Mouse (Mus musculus): Measurements from ENCODE around the gene Dusp8.
A peak's percentile ranks its signal among the peaks of the same experiment; 100 is the strongest.

Dusp8 gene

GRCm38 (mm10) chr7:142084820-142085219 lies 10.8 kb downstream of the Dusp8 start:
- DNase-seq, result peak; percentile 81

DNA sequence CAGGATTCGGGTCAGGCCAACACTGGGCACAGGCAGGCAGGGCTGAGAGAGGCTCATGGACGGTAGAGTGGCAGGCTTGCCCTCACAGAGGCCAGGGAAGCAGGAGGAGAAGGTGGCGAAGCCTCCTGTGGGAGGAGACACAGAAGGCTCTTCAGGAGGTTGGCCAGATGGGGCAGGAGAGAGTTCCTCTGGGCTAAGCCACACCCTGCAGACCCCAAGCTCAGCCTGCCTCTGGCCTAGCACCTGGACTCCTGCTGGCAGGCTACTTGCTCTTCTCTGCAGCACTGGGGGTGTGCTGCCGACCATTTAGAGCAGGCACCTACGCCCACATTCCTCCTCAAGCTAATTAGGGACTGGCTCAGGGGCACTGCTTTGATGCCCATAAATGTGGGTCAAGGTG lies 11.2 kb downstream of the Dusp8 start:
- no peak for DNase-seq

DNA sequence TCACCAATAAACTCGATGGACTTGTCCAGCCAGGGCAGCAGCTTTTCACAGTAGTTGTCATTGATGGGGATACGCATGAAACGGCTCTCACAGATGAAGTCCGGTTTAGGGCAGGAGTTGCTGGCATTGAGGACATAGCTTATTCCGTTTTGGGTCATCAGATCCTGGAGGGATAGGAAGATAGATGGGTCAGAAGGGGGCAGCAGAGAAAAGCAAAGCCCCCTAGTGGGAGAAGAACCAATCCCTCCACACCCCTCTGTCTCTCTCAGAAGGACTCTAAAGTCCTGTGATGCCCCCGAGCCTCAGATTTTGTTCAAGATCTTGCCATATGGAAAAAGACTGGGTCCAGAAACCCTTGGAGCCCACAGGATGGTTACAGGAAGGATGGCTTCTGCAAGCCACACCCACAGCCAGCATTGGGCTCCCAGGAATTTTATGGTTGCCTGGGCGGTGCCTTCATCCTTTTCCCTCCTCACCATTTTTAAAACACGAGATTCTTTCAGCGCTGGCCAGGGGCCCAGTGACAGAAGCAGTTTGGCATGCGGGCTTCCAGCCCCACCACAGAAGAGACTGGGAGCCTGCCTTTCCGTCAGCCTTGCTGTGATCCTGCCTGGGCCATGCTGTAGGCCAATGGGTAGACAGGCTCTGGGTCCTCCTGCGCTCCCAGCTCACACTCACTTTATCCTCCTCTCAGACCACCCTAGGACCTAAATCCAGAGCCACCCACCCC lies 11.9 kb downstream of the Dusp8 start:
- DNase-seq, result peak; percentile 46

- DNase-seq, result no peak
Observed at GRCm38 (mm10) chr7:142082607-142083006, 13.0 kb downstream of the Dusp8 start.

DNA sequence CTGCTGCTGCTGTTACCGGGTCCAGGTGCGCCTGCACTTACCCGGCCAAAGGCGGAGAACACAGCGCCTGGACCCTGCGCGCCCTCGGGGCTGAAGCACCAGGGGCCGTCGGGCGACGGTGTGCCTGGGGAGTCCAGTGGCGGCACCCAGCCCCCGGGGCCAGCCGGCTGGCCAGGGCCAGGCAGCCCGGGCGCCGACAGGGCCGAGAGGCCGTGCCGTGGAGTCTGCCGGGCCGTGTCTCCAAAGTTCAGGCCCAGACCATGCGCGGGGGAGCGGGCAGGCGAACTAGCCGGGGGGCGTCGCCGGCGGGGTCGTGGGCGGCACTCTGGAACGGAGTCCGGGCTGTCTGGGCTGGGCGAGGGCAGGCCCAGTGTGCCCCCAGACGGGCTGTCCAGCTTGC lies 13.5 kb downstream of the Dusp8 start:
- no peak for DNase-seq

DNA sequence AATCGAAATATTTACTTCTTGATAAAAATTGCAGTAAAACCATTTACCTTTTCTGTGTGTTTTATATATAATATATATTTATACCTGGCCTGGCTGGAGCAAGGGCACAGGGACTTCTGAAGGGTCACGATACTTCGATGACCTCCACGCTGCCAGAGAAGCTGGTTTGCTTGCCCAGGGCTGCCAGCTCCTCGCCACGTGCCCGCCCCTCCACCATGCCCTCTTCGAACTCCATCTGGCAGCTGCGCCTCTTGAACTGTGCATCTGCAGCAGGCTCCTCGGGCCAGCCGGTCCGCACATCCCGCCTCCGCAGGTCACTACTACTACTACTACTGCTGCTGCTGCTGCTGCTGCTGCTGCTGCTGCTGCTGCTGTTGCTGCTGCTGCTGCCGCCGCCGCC lies 13.9 kb downstream of the Dusp8 start:
- no peak for DNase-seq

DNA sequence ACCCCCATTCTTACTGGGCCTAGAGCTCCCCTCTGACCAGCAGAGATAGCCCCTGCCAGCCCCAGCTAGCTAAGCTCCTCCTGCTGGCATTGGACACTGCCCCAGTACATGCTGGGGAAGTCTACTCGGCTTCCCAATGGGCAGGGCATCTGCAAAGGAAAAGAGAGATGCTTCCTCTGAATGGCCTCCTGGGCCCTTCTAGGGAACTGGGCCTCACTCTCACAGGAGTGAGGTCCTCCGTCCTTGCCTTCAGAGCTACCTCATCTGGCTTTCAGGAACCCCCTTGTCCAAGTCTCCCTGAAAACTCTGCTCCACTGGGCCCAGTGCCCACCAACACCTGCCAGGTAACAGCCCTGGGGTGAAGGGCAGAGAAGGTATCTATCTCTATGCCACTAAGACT lies 14.8 kb downstream of the Dusp8 start:
- DNase-seq, result no peak

DNA sequence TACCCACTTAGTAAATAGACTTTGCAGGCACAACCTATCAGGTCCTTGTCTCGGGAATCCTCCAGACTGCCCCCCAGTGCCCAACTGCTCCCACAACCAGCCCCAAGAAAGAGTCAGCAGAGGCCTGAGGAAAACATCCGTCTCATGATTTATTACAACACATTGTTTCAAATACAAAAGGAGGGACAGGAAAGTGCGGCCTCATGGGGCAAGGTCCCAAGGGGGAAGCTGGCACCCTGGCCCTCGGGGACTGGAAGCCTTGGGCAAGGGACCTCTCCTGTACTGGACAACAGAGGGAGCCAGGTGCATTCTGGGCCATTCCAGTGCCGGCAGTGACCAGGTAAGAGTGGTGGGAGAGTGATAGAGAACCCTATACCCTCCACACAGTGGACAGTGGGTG lies 16.3 kb downstream of the Dusp8 start:
- no peak for DNase-seq

DNA sequence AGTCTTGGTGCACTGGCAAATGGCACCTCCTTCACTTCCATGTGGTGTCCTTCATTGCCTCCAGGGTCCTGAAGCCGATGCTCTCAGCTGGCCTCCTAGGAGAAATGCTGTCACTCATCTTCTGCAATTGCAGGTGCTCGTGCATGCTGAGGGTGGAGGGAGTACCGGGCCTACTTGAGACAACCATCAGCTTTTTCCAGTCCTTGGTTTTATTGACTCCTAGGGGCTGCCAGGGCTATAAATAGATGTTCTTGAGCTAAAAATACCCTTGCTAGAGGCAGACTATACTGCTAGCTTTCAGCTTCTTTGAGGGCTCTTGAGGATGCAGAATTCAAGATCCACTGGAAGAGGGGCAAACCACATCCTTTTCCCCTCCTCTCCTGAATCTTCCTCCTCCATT lies 18.5 kb downstream of the Dusp8 start:
- DNase-seq, result no peak

GRCm38 (mm10) chr7:142074146-142074886 lies 21.3 kb downstream of the Dusp8 start:
- no peak for DNase-seq

- DNase-seq, result no peak
Observed at GRCm38 (mm10) chr7:142071717-142072116, 23.9 kb downstream of the Dusp8 start.

GRCm38 (mm10) chr7:142071212-142071578 lies 24.4 kb downstream of the Dusp8 start:
- no peak for DNase-seq

- peak; percentile 84 for DNase-seq
Observed at GRCm38 (mm10) chr7:142070458-142071211, 25.0 kb downstream of the Dusp8 start.

- no peak for DNase-seq
Observed at GRCm38 (mm10) chr7:142068429-142068828, 27.2 kb downstream of the Dusp8 start.

DNA sequence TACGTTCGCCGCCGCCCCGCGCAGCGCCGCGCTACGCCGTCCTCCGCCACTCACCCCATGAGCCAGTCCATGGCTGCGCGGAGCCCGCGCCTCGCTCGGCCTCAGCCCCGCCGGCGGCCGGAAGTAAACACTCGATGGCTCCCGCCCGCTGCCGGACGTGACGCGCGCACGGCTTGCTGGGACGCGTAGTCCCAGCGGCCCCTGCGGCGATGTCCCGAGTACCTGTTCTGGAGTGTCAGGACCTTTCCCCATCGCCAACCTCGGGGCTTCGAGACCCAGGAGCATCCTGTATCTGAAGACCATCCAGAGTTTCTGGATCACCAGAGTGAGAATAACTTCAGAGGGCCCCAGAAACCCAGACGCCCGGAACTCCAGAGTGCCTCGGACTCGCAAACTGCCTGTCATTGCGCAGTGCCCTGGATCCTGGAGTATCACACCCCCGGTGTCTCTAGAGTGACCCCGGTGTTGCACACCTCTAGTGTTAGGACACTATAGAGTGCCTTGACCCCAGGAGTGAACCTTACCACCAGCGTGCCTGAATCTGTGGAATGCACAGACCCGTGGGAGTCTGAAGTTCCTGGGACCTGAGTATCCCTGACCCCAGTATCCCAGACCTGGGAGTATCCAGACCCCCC lies 34.6 kb downstream of the Dusp8 start, which contains the start of gene Mob2:
Gene Mob2, minus strand, starts transcription at position 135 of the 635 bp plus-strand sequence.
- DNase-seq, result peak; percentile 94

GRCm38 (mm10) chr7:142060185-142060930 lies 35.3 kb downstream of the Dusp8 start:
- DNase-seq, result no peak

DNA sequence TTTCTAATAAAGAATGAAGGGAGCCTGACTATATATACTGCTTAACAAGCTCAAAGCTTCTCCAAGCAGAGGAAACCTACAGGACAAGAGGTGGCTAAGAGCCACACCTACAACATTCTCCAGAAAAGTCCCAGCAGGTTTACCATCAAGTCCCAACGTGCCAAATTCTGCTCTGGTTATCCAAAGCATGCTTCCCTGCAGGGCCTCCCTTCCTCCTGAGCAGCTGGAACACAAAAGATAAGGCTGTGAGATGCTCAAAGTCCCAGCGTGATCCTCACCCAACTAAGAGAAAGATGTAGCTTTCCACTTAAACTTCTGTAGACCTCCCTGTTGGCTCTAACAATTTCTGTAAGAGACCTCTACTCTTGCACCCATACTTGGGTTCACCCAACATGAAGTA lies 36.6 kb downstream of the Dusp8 start:
- no peak for DNase-seq

DNA sequence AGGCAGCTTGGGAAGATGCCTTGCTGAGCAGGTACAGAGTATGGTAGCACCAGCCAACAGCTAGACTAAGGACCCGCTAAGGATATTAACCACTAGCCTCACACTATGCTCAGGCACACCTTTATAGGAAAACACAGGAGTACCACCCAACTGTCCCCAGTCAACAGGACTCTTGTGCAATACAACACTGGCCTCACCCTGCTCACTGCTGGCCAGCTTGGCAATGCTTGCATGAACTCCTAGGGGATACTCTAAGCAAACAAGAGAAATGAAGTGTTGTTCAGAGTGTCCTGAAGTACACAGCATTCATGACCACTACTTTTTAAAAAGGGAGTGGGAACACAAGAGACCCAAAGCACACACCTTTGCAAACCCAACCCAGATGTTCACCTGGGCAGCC lies 38.5 kb downstream of the Dusp8 start:
- no peak for DNase-seq

DNA sequence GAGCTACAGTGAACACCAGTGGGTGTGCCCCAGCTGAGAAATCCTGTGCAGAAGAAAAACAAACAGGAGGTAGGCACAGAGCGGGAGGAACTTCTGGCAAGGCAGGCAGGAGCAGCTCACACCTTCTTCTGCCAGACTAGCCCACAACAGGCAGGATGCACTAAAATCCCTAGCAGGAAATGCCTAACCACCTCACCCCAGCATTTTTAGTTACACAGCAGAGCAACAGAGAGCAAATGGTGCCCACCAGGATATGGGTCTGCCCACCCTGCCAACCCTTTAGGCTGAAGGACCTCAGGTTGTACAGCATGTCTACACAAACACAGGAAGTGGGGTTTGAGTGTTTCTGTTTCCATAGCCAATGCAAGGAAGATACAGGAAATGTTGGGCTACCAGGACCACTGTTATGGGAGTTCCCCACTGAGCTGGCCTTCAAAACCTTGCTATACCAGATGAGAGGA lies 39.0 kb downstream of the Dusp8 start:
- no peak for DNase-seq

DNA sequence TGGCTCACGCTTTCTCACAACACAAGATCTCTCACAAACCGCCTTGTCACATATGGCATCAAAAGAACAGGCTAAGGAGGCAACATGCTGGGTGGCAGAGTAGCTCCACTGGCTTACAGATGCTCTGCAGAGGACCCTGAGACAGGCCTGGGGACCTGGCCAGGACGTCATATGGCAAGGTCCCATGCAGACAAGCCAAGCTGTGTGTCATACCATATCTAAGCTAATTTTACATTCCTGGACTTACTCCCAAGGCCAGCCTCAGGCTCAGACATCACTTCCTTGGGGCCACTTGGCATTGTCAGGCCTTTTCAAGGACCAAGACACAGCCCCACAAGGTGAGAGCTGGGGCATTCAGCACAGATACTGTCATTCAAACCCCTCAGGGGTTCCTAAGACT lies 40.2 kb downstream of the Dusp8 start:
- DNase-seq, result no peak

- DNase-seq, result no peak
Observed at GRCm38 (mm10) chr7:142050536-142050935, 45.1 kb downstream of the Dusp8 start.

DNA sequence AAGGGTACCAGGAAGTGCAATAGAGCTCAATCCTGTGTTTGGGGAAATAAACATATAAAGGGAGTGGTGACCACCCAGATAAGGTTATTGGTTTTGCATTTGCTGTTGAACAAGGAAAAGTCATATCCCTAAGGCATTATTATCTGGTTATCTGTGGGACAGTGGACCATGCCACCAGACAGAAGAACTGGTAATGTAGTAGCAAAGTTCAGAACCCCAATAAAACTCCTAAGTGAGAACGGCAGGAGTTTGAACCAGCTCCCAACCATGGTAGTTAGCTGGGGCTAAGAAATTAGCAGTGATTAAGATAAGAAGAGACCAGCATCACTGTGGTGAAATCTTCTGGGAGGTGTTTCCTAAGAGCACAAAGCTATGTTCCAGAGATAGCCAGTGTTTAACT lies 49.7 kb downstream of the Dusp8 start:
- DNase-seq, result no peak

Data from kidney, adult 18-20 months (tissue).